Mouse (Mus musculus) megakaryocyte progenitor cell, adult 5-6 weeks (primary cell): ENCODE results near the gene Eif2b2. TPM values are rescaled to one million over a fixed set of nuclear protein-coding genes. Genes with fewer than 3 reads are reported as not detected.

ENCODE experiments used
- ATAC-seq: replicated peaks from 2 replicates; pipeline ENCODE4 v1.8.0; 2016; ENCODE audit warnings: mild to moderate bottlenecking, moderate TSS enrichment, inconsistent platforms; ENCODE audit not compliant: poor library complexity
- total RNA-seq, 2 experiments: library from RNA; stranded (forward) in 1 of 2; stranded (reverse) in 1 of 2; fragments of 157-497, 149-512 nt in 1 of 2; fragments of 200-1000 nt in 1 of 2; gene quantifications; 2 replicates each; pipeline versions ENCODE4 v1.2.3 to v1.2.4; 2015 to 2017

Eif2b2 gene
- total RNA-seq (2015) (30.0 and 32.4 TPM in 2 replicates), total RNA-seq (2017) (74.6 and 109 TPM in 2 replicates)

GRCm38 (mm10) chr12:85219236-85219904 is at the start of gene Eif2b2:
Eif2b2 (plus strand) TSS chr12:85219481.
- peak; percentile 98 for ATAC-seq

- no peak for ATAC-seq
These were observed 49.4 kb upstream of the Eif2b2 start for GRCm38 (mm10) chr12:85169877-85170276.

DNA sequence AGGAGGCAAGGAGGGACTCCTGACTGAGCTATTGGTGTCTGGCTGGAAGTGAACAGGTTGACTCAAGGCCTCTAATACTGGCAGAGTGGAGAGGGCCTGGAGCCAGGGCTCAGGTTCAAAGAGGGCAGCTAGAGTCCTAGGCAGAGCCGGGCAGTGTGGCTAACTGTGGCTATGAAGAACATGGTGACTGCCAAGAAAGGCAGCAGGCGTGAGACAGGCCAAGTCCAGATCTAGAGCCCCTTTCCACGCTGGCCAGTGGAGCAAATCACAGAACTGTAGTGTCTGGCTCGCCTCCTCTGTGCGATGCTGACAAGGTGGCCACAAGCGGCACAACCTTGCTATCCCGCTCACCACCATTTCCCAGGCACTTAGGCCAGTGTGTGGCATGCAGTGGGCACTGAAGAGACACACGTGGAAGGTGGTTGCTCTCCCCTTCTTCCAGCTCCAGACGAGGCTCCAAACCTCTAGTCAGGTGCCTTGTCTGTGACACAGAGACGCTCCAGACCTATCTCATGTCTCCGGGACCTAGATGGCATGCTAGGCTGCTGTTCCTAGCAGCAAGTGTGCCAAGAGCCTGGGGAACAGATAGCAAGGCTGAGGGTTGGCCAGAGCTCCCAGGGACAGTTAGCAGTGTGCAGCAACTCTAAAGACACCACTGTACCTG is 48.9 kb upstream of the Eif2b2 start:
- no peak for ATAC-seq

- no peak for ATAC-seq
These were observed 48.4 kb upstream of the Eif2b2 start for GRCm38 (mm10) chr12:85170948-85171307.

GRCm38 (mm10) chr12:85174016-85174415 is 45.3 kb upstream of the Eif2b2 start:
- no peak for ATAC-seq

- ATAC-seq: no peak
These were observed 44.1 kb upstream of the Eif2b2 start for GRCm38 (mm10) chr12:85175087-85175675.

DNA sequence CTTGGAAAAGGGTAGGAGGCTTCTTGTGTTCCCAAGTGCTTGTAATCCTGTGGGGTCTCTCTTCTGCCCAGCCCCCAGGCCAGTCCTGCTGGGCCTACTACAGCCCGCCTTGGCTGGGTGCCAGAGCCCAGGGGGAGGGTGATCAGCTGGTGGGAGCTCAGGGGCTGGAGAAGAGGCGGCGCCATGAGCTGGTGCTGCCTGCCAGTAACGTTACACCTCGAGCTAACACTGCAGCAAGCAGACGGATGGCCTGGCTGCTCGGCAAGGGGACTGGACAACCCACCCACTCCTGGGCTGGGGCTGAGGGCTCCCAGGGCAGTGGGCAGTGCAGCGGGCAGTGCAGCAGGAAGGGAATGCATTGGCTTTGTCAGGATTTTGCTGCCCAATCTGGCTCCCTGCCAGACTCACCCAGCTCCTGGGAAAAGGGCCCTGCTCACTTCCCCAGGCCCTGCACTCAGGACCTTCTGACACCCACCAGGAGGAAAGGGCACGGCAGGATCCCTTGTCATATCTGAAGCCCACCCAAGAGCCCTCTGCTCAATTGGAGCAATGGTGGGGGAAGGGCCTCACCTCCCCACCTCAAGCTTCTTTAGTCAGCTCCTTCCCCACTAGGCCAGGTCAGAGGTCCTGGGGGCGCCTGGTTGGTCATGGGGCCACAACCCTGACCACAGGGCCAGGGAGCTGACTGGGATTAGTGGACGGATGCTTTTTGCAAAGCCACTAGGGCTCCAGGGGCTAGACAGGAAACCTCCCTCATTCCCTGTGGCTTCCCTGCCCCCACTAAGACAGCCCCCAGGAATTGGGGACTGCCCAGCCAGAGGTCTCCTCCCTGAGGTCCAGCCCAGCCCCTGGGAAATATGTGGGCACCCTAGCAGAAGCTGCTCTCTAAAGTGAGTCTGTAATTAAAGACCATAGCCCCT is 43.1 kb upstream of the Eif2b2 start:
- no peak for ATAC-seq

DNA sequence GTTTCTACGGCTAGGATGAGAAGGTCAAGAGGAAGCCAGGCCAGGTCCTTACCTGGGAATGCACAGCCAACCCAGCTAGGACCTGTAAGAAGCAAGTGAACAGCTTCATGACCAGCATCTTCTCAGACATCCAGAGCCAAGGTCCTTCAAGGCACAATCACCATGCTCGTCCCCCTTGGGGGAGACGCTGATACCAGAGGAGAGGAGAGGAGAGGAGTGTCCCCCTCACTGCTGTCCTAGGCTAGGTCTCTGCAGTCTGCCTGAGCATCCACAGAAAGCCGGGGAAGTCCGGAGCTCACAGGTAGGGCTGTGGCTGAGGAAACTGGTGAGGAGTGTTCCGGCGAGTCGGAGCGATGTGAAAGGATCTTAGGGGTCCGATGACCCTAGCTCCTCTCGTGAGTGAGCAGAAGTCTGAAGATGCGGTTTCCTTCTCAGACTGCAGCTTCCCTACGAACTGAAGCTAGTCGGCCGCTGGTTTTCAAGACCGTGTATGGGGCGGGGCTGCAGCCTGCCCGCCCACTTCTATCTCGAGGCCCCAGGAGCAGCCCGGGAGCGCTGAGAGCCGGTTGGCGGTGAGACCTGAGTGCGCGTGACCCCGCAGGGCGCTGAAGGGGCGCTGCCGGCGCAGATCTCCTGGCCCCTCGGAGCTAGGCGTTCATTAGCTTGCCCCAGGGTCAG is 42.3 kb upstream of the Eif2b2 start:
- ATAC-seq: peak; percentile 92

DNA sequence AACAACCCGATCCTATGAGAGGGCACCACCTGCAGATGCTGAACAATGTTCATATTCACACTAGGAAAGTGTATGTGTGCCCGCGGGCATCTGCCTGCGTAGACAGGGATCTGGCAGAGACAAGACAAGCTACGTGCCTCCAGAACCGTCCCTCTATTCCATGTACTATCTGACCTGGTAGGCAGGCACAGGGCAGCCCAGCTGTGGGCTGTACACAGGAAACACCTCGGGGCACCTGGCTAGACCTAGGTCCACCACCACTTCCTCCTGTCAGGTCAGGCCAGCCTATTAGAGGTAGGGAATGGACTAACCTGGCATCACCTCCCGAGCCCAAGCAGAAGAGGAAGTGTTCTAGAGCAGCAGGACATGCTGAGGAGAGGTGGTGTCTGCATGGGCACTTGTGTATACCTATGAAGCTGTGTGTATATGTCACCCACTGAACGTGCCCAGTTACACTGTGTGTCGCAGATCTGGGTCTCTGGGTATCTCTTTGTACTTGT is 41.5 kb upstream of the Eif2b2 start, which contains the start of gene Pgf:
Pgf (minus strand) TSS at position 51 of the 500 bp plus-strand sequence.
- ATAC-seq: peak; percentile 38

DNA sequence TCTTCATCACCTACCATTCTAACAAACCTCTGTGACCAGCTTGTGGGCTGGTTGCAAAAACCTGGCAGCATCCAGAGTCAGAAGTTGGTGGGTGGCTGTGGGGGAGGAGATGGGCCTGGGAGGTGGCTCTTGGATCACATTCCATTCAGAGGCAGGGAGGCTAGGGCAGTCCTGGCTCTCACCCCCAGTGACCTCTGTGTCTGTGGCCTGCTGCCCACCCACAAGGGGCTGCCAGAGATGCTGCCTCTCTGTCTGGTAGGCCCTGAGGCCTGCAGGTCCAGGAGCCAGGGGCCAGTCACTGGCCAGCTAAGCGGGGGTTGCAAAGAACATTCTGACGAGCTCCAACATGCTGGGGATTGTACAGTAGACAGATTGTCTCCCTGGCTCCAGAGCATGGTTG is 41.0 kb upstream of the Eif2b2 start:
- ATAC-seq: no peak

DNA sequence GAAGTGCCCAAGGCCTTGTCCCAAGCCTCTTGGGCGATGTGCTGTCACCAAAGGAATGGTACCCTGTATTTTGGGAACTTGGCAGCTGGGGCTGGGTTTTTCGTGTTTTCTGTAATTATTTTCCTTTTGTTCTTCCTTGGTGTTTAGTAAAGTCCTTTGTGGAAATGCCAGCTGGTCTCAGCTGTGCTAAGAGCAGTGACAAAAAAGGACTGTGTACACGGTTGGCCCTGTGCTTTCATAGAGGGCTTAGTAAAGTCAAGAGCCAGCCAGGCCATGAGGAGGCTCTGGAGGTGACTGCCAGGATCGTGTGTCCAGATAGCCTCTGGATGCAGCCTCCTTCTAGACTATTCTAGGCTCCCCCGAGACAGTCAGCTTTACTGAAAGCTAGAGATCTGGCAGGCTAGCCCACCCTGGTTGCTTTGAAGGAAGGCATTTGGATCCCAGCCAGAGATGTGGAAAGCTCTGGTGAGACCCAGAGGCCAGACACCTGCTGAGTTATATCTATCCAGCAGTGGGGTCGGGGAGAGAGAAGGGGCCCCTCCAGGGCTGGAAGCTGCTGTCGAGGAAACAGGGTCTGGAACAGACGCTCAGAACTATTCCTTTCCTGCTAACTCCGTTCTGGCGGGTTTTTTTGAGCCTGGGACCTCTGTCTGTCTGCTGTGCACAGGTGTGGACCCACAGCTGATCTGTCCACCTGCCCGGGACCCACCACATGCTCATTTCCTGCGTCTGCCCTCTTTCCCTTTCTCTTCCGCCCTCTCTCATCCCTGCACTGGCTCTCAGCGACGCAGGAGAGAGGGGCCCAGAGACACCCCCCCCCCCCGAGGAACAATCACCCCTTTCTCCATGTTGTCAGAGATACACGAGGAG is 37.6 kb upstream of the Eif2b2 start:
- no peak for ATAC-seq

DNA sequence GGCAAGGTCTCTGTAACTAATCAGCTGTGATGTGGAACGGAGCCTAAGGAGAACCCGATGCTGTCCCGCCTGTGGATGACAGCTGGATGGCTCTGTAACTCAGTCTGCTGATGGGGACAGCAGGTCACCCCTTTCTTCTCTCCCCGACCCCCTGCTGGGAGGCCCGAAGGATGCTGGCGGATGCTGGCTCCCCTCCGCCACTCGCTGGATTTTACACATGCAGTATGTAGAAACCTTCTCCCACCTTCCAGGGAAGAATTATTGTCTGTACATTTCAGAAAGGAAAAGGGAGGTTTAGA is 37.0 kb upstream of the Eif2b2 start:
- no peak for ATAC-seq

DNA sequence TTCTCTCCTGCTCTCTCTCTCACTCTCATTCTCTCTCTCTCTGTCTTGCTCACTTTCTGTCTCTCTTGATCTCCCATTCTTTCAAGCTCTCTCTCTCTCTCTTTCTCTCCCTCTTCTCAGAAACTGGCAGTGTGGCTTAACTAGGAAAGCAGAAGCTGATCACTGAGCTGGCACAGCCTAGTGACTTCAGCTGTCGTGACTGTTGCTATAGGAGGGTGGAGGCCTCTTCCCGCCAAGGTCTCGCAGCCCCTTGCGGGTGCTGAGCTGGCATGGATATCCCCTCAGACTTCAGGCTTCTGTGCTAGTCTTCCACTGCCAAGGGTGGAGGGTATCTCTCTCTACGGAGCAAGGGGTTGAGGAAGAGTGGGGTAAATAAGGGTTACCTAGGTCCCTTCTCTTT is 36.4 kb upstream of the Eif2b2 start:
- peak; percentile 62 for ATAC-seq

DNA sequence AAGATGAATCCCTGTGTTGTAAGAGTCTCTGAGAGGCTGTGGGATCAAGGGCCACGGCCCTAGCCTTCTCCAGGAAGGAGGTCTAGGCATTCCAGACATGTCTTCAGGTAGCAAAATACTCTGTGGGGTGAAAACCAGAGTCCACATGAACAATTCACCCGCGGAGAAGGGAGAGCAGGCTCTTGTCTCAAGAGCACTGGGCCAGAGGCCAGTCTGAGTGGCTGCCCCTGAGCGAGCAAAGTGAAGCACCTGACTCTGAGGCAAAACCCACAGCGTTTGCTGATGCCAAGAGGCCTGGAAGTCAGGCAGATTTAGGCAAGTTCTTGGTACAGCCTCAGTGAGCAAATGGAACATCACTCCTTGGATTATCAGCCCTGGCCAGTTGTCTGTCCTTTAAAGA is 35.2 kb upstream of the Eif2b2 start:
- ATAC-seq: no peak

- ATAC-seq: no peak
These were observed 33.5 kb upstream of the Eif2b2 start for GRCm38 (mm10) chr12:85185810-85186209.

GRCm38 (mm10) chr12:85186361-85186760 is 32.9 kb upstream of the Eif2b2 start:
- no peak for ATAC-seq

DNA sequence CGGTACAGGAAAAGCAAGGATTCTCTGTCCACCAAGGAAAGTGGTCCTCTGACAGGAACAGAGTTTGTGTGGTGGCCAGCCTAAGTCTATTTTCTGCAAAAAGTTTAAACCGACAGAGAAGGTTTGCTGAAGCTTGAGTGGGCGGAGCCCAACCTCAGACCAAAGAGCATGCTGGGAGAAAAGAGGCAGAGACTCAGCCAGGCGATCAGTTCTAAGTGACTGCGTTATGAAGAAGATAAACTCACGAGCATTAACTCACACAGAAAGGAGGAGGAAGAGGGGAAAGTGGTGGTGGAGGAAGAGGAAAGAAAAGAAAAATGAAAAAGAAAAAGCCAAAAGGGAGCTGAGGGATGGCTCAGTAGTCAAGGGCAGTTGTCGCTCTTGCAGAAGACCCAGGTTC is 29.0 kb upstream of the Eif2b2 start:
- ATAC-seq: no peak

- ATAC-seq: peak; percentile 92
These were observed 26.7 kb upstream of the Eif2b2 start for GRCm38 (mm10) chr12:85192461-85193108.

DNA sequence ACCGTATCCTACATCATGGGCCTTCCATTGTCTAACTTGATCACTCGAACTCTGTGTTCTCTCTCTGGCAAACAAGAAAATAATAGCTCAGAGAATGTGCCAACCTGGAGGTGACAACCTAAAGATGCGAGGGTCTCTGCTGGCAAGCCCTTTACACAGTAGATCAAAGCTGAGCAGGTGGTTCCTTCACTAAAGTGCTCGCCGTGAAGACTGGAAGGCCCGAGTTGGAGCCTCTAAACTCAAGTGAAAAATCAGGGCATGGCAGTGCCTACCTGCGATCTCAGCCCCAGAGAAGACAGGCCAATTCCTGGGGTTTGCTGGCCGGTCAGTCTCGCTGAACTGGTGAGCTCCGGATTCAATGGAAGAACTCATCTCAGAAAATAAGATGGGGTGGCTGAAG is 26.1 kb upstream of the Eif2b2 start:
- no peak for ATAC-seq
